Mouse (Mus musculus): ENCODE measurements around the gene Fam241a. TPM values are rescaled to one million over a fixed set of nuclear protein-coding genes. Genes with fewer than 3 reads are reported as not detected.

The Fam241a gene
- total RNA-seq, 2 experiments from 2014 or later, result 31.8 to 59.7 TPM

GRCm38 (mm10) chr3:127837972-127838644 is 58.0 kb downstream of the Fam241a start:
- ATAC-seq (ENCODE audit: poor library complexity, severe bottlenecking), result no peak

- ATAC-seq (ENCODE audit: poor library complexity, severe bottlenecking), result peak; percentile 98
Measured at GRCm38 (mm10) chr3:127837154-127837865, 58.8 kb downstream of the Fam241a start, which contains the start of gene Ap1ar. Gene Ap1ar, minus strand, starts transcription at chr3:127837523.

- no peak for ATAC-seq (ENCODE audit: poor library complexity, severe bottlenecking)
Measured at GRCm38 (mm10) chr3:127836798-127837153, 59.3 kb downstream of the Fam241a start.

- no peak for ATAC-seq (ENCODE audit: poor library complexity, severe bottlenecking)
Measured at GRCm38 (mm10) chr3:127835594-127835993, 60.5 kb downstream of the Fam241a start.

DNA sequence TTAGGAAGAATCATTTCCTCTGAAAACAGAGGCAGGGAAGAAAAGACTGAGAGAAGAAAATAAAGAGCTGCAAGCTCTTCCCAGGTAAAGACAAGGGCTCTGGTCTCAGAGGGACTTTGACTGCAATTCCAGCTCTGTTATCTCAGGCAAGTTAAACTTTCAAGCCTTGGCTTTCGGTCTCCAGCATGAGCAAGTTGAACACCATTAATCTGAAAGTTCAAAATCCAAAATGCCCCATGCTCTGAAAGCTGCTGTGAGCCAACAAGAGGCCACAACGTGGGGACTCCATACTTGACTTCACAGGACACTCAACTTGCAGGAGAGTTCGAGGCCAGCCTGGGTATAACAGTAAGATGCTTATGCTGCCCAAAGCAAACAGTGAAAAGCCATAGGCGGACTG is 62.1 kb downstream of the Fam241a start:
- no peak for ATAC-seq (ENCODE audit: poor library complexity, severe bottlenecking)

DNA sequence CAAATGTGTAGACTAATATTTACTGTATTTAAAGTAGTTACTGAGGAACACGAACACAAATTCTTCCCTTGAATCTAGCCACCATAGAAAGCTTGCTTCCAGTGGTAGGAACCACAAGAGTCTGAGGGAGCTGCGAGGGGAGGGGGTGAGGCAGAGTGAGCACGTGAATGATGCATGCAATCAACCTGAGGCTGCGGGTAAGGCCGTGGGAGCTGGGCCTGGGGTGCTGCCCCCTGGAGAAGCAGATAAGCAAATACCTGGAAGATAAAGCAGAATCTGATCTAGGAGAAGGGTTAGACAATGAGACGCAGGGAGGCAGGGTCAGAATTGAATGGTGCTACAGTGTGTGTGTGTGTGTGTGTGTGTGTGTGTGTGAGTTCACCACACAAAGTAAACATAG is 65.0 kb downstream of the Fam241a start:
- ATAC-seq (ENCODE audit: poor library complexity, severe bottlenecking), result peak; percentile 38; the same call in 1 of the 2 replicates

GRCm38 (mm10) chr3:127830183-127830582 is 65.9 kb downstream of the Fam241a start:
- no peak for ATAC-seq (ENCODE audit: poor library complexity, severe bottlenecking)

GRCm38 (mm10) chr3:127827123-127827522 is 69.0 kb downstream of the Fam241a start:
- ATAC-seq (ENCODE audit: poor library complexity, severe bottlenecking), result no peak

GRCm38 (mm10) chr3:127826503-127826902 is 69.6 kb downstream of the Fam241a start:
- ATAC-seq (ENCODE audit: poor library complexity, severe bottlenecking), result no peak

DNA sequence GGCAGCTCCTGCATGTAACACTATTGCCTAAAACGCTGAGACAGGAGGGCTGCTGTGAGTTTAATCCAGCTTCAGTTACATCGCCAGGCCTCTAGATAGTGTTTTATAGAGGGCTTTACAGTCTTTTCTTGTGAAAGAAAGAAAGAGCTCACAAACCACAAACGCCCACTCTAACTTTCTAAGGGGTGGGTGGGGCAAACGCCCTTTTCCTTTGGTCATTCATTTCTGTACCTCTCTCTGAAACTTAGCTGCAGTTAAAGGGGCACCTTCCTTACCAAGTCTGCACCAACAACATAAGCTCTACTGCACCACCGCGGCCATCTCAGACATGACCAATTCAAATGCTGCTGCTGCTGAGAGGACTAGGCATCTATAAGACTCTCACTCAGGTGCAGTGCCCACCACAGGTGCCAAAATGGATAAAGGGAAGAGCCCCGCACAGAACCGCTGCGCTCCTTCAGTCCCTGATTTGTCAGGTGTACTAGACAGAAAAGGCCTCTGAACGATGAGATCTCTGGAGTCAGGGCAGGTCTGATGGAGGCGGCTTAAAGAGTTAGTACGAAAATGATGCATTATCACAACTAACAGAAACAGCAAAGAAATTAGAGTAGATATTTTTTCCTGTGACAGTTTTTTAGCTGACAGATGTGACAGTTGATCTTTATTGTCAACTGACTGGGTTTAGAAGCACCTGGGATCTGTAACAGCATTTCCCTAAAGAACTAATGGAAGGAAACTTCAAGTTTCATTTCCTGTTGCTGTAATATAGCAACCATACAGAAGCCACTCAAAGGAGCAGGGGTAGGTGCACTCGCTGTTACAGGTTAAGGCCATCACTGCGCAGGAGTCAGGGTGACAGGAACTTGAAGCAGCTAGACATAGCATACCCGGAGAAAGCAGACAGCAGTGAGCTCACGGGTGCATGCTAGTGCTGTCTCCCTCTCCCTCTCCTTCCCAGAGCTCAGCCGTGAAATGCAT is 71.9 kb downstream of the Fam241a start:
- peak; percentile 83 for ATAC-seq (ENCODE audit: poor library complexity, severe bottlenecking)

DNA sequence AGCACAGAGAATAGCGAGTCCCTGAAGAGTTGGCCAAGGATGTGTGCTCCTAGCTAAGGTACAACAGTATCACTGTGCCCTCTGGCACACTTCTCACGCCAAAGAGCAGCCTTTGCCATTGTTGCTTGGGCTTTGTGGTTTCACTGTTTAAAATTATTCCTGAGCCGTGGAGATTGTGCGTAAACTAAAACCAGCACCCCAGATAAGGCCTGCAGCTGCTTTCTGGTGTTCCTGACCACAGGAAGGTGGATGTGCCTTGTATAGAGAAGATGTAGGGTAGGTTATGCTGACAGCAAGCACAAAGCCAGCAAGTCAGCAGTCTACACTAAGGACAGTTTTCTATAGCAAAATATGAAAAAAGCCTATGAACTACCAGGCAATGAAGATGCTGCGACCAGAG is 74.9 kb downstream of the Fam241a start:
- ATAC-seq (ENCODE audit: poor library complexity, severe bottlenecking), result no peak

DNA sequence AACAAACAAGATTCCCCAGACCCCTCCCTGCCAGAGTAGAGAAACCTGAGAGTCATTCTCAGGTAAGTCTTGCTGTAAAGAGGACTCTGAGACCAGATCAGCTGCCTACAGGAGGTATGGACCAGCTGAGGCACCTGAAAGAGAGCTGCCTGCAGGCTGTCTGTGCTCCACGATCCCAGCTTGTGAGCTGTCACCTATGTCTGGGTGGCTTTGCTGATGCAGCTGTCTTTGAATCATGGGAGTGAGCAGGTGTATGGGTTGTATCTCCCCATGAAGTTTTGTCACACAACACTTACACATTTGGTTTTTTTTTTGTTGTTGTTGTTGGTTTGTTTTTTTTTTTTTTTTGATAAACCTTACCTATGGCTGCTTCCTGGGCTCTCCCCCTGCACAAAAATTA is 75.7 kb downstream of the Fam241a start:
- no peak for ATAC-seq (ENCODE audit: poor library complexity, severe bottlenecking)

Other genes starting within 250 kb of the Fam241a start
- 15.5 and 17.8 TPM in 2 replicates for gene Alpk1, start 115.8 kb downstream of the Fam241a start, total RNA-seq (2015)
- gene Alpk1, start 115.8 kb downstream of the Fam241a start, total RNA-seq (2017), result 28.7 and 35.1 TPM in 2 replicates
- gene Tifa, start 106.5 kb downstream of the Fam241a start, total RNA-seq (2015), result 111 and 137 TPM in 2 replicates
- gene Tifa, start 106.5 kb downstream of the Fam241a start, total RNA-seq (2017), result 111 and 121 TPM in 2 replicates
- 36.1 and 50.7 TPM in 2 replicates for gene Ap1ar, start 58.8 kb downstream of the Fam241a start, total RNA-seq (2015)
- gene Ap1ar, start 58.8 kb downstream of the Fam241a start, total RNA-seq (2017), result 41.5 and 43.3 TPM in 2 replicates